Mouse (Mus musculus): ENCODE data around the gene Sec63. TPM values are rescaled to one million over a fixed set of nuclear protein-coding genes. Genes with fewer than 3 reads are reported as not detected.

The Sec63 gene
- polyA plus RNA-seq, 1 experiment from 2014 or later = 11.2 TPM

DNA sequence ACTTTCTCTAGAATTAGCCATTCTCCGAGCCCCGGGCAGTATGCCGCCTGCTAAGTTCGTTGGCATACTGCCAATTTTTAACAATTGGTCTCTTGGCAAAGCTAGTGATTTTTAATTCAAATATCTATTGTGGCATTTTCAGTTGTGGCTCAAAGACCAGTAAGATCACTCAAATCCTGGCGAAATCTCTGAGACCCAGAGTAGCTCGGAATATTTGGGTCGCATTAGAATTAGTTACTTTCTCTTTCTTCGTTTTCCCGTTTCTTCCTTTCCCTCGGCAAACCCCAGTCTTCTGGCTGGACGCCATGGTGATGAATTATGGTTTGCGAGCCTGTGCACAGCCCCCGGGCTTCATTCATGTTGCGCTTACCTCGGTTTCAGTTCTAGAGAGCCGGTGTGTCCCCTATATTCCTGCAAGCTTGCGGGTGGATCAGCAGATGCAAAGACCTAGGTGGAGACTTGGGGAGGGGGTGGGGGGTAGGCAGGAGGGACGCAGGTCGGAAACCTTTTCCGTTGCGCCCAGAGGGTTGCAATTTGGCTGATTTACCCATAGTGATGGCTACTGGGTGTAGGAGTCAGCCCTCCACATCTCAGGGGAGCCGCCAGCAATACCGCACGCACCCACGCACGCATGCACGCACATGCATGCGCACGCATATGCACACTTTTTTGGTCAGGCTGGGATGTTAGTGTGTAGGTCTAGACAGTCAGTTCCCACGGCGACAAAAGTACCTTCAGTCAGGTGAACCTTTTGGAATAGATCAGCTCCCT is 102.5 kb downstream of the Sec63 start:
- 50% methylated on average over 31 of the region's 31 CpGs for WGBS (ENCODE audit: insufficient replicate concordance)
- Histone ChIP-seq H3K27me3 (ENCODE audit: control insufficient read depth, insufficient read depth, low read depth, low read length) (no peaks in the 10 kb centered on the region), H3K36me3 (ENCODE audit: control insufficient read depth, insufficient read depth) (no peaks in the 10 kb centered on the region), H3K9ac (ENCODE audit: low read depth, low read length) (no peak overlapping the region), H3K9me3 (replicated peaks; ENCODE audit: control insufficient read depth, low read length) (no peaks in the 10 kb centered on the region), H3K27ac (ENCODE audit: low read length) (no peak overlapping the region), H3K4me3 (ENCODE audit: low read depth, low read length) (peak overlapping the region; percentile 15), H3K4me2 (ENCODE audit: low read depth, low read length) (peak overlapping the region; percentile 36), H3K4me1 (ENCODE audit: control insufficient read depth, low read depth, low read length) (peaks cover 3% of the 10 kb centered on the region; the same call in 1 of the 2 replicates)
- no peak for ATAC-seq (ENCODE audit: low read depth)

DNA sequence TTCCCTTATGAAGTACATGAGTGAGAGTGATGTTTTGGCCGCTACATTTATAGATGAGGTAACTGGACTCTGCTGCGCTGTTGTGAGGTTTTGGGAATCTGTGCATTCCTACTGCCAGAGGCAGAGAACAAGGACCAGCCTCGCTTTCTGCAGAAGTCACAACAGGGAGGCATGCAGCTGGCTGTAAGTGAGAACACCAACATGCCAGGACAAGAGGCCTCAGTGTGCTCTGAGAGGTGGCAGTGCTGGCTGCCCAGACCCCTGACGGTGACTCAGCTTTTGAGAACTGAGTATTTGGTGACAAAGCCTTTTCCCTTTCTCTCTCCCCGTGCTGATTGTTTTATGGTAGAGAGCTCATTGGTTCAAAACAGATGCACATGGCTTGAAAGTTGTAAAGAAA is 103.4 kb downstream of the Sec63 start:
- H3K27me3 ChIP-seq (ENCODE audit: control insufficient read depth, insufficient read depth, low read depth, low read length) = no peaks in the 10 kb centered on the region
- no peaks in the 10 kb centered on the region for H3K36me3 ChIP-seq (ENCODE audit: control insufficient read depth, insufficient read depth)
- no peak for ATAC-seq (ENCODE audit: low read depth)
- no peak overlapping the region for H3K4me2 ChIP-seq (ENCODE audit: low read depth, low read length)
- no peak overlapping the region for H3K9ac ChIP-seq (ENCODE audit: low read depth, low read length)
- H3K9me3 ChIP-seq (replicated peaks; ENCODE audit: control insufficient read depth, low read length) = no peaks in the 10 kb centered on the region
- H3K4me1 ChIP-seq (ENCODE audit: control insufficient read depth, low read depth, low read length) = peaks cover 3% of the 10 kb centered on the region; the same call in 1 of the 2 replicates
- WGBS (ENCODE audit: insufficient replicate concordance) = 54% methylated on average over 5 of the region's 5 CpGs
- no peak overlapping the region for H3K4me3 ChIP-seq (ENCODE audit: low read depth, low read length)
- no peak overlapping the region for H3K27ac ChIP-seq (ENCODE audit: low read length)

- WGBS (ENCODE audit: insufficient replicate concordance) = 56% methylated on average over 9 of the region's 9 CpGs
Observed at GRCm38 (mm10) chr10:42868416-42868815, 107.1 kb downstream of the Sec63 start.

DNA sequence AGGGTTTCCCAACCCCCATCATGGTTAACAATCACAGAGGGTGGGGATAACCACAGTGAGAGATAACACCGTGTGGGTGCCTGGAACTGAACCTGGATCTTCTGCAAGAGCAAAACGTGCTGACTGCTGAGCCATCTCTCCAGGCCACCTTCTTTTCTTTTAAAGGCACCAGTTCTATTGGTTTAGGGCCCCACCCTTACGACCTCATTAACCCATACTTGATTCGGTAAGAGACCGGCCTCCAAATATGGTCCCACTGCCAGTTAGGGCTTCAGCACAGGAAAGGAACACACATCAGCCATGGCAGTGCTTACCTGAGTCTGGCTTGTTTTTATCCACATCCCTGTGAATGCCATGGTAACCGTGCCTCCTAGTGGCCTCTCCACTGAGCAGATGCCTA is 108.2 kb downstream of the Sec63 start:
- H3K4me3 ChIP-seq (ENCODE audit: low read depth, low read length) = no peak overlapping the region
- H3K4me2 ChIP-seq (ENCODE audit: low read depth, low read length) = no peak overlapping the region
- 40% methylated on average over 6 of the region's 6 CpGs for WGBS (ENCODE audit: insufficient replicate concordance)
- no peak for ATAC-seq (ENCODE audit: low read depth)
- H3K27me3 ChIP-seq (ENCODE audit: control insufficient read depth, insufficient read depth, low read depth, low read length) = no peaks in the 10 kb centered on the region
- H3K27ac ChIP-seq (ENCODE audit: low read length) = no peak overlapping the region
- no peaks in the 10 kb centered on the region for H3K4me1 ChIP-seq (ENCODE audit: control insufficient read depth, low read depth, low read length)
- H3K9ac ChIP-seq (ENCODE audit: low read depth, low read length) = no peak overlapping the region
- no peaks in the 10 kb centered on the region for H3K36me3 ChIP-seq (ENCODE audit: control insufficient read depth, insufficient read depth)
- H3K9me3 ChIP-seq (replicated peaks; ENCODE audit: control insufficient read depth, low read length) = no peaks in the 10 kb centered on the region

More at GRCm38 (mm10) chr10:42868416-42868815, 107.1 kb downstream of the Sec63 start:
- Histone ChIP-seq H3K9ac (ENCODE audit: low read depth, low read length) (no peak overlapping the region), H3K36me3 (ENCODE audit: control insufficient read depth, insufficient read depth) (no peaks in the 10 kb centered on the region), H3K27me3 (ENCODE audit: control insufficient read depth, insufficient read depth, low read depth, low read length) (no peaks in the 10 kb centered on the region), H3K4me3 (ENCODE audit: low read depth, low read length) (no peak overlapping the region), H3K4me2 (ENCODE audit: low read depth, low read length) (no peak overlapping the region), H3K27ac (ENCODE audit: low read length) (no peak overlapping the region), H3K9me3 (replicated peaks; ENCODE audit: control insufficient read depth, low read length) (no peaks in the 10 kb centered on the region), H3K4me1 (ENCODE audit: control insufficient read depth, low read depth, low read length) (no peaks in the 10 kb centered on the region)
- no peak for ATAC-seq (ENCODE audit: low read depth)

- 66% methylated on average over 15 of the region's 15 CpGs for WGBS (ENCODE audit: insufficient replicate concordance)
- no peak overlapping the region for H3K4me3 ChIP-seq (ENCODE audit: low read depth, low read length)
- ATAC-seq (ENCODE audit: low read depth) = no peak
- no peaks in the 10 kb centered on the region for H3K9me3 ChIP-seq (replicated peaks; ENCODE audit: control insufficient read depth, low read length)
- no peak overlapping the region for H3K9ac ChIP-seq (ENCODE audit: low read depth, low read length)
- no peak overlapping the region for H3K4me2 ChIP-seq (ENCODE audit: low read depth, low read length)
- H3K27ac ChIP-seq (ENCODE audit: low read length) = no peak overlapping the region
- no peaks in the 10 kb centered on the region for H3K36me3 ChIP-seq (ENCODE audit: control insufficient read depth, insufficient read depth)
- no peaks in the 10 kb centered on the region for H3K27me3 ChIP-seq (ENCODE audit: control insufficient read depth, insufficient read depth, low read depth, low read length)
- H3K4me1 ChIP-seq (ENCODE audit: control insufficient read depth, low read depth, low read length) = no peaks in the 10 kb centered on the region
Observed at GRCm38 (mm10) chr10:42872269-42873010, 111.1 kb downstream of the Sec63 start.

- ATAC-seq (ENCODE audit: low read depth) = no peak
- Histone ChIP-seq H3K4me3 (ENCODE audit: low read depth, low read length) (no peak overlapping the region), H3K4me1 (ENCODE audit: control insufficient read depth, low read depth, low read length) (no peaks in the 10 kb centered on the region), H3K27me3 (ENCODE audit: control insufficient read depth, insufficient read depth, low read depth, low read length) (no peaks in the 10 kb centered on the region), H3K9me3 (replicated peaks; ENCODE audit: control insufficient read depth, low read length) (no peaks in the 10 kb centered on the region), H3K36me3 (ENCODE audit: control insufficient read depth, insufficient read depth) (no peaks in the 10 kb centered on the region), H3K4me2 (ENCODE audit: low read depth, low read length) (no peak overlapping the region), H3K27ac (ENCODE audit: low read length) (no peak overlapping the region), H3K9ac (ENCODE audit: low read depth, low read length) (no peak overlapping the region)
- 78% methylated on average over 7 of the region's 7 CpGs for WGBS (ENCODE audit: insufficient replicate concordance)
Observed at GRCm38 (mm10) chr10:42873077-42873595, 111.8 kb downstream of the Sec63 start.

DNA sequence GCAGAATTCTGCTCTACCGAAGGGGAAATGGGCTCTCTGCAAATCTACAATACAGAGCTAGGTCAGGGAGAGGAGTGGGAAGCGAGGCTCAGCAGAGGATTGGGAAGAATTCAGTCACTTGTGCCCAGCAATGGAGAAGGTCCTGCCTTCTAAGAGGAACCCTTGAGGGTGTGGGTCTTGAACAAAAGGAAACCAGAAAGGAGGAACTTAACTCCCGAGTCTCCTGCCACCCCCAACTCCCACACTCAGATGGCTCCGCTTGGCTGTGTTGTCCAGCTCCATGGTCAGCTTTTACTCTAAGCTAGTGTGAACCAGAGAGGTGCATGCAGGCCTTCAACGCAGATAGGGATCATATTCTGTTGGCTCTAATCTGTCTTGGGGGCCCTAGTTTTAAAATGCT is 114.9 kb downstream of the Sec63 start:
- H3K36me3 ChIP-seq (ENCODE audit: control insufficient read depth, insufficient read depth) = no peaks in the 10 kb centered on the region
- no peak overlapping the region for H3K9ac ChIP-seq (ENCODE audit: low read depth, low read length)
- no peaks in the 10 kb centered on the region for H3K4me1 ChIP-seq (ENCODE audit: control insufficient read depth, low read depth, low read length)
- WGBS (ENCODE audit: insufficient replicate concordance) = 24% methylated on average over 5 of the region's 5 CpGs
- no peaks in the 10 kb centered on the region for H3K27me3 ChIP-seq (ENCODE audit: control insufficient read depth, insufficient read depth, low read depth, low read length)
- no peak overlapping the region for H3K4me2 ChIP-seq (ENCODE audit: low read depth, low read length)
- no peak overlapping the region for H3K27ac ChIP-seq (ENCODE audit: low read length)
- no peak for ATAC-seq (ENCODE audit: low read depth)
- no peak overlapping the region for H3K4me3 ChIP-seq (ENCODE audit: low read depth, low read length)
- no peaks in the 10 kb centered on the region for H3K9me3 ChIP-seq (replicated peaks; ENCODE audit: control insufficient read depth, low read length)

GRCm38 (mm10) chr10:42879269-42879681 is 118.0 kb downstream of the Sec63 start:
- 54% methylated on average over 5 of the region's 5 CpGs for WGBS (ENCODE audit: insufficient replicate concordance)
- Histone ChIP-seq H3K36me3 (ENCODE audit: control insufficient read depth, insufficient read depth) (no peaks in the 10 kb centered on the region), H3K9me3 (replicated peaks; ENCODE audit: control insufficient read depth, low read length) (no peaks in the 10 kb centered on the region), H3K4me2 (ENCODE audit: low read depth, low read length) (no peak overlapping the region), H3K27me3 (ENCODE audit: control insufficient read depth, insufficient read depth, low read depth, low read length) (no peaks in the 10 kb centered on the region), H3K27ac (ENCODE audit: low read length) (no peak overlapping the region), H3K9ac (ENCODE audit: low read depth, low read length) (no peak overlapping the region), H3K4me1 (ENCODE audit: control insufficient read depth, low read depth, low read length) (no peaks in the 10 kb centered on the region), H3K4me3 (ENCODE audit: low read depth, low read length) (no peak overlapping the region)
- ATAC-seq (ENCODE audit: low read depth) = no peak

- no peak overlapping the region for H3K4me2 ChIP-seq (ENCODE audit: low read depth, low read length)
- H3K36me3 ChIP-seq (ENCODE audit: control insufficient read depth, insufficient read depth) = no peaks in the 10 kb centered on the region
- no peak for ATAC-seq (ENCODE audit: low read depth)
- H3K4me1 ChIP-seq (ENCODE audit: control insufficient read depth, low read depth, low read length) = no peaks in the 10 kb centered on the region
- H3K27ac ChIP-seq (ENCODE audit: low read length) = no peak overlapping the region
- 49% methylated on average over 5 of the region's 5 CpGs for WGBS (ENCODE audit: insufficient replicate concordance)
- H3K27me3 ChIP-seq (ENCODE audit: control insufficient read depth, insufficient read depth, low read depth, low read length) = no peaks in the 10 kb centered on the region
- no peaks in the 10 kb centered on the region for H3K9me3 ChIP-seq (replicated peaks; ENCODE audit: control insufficient read depth, low read length)
- H3K4me3 ChIP-seq (ENCODE audit: low read depth, low read length) = no peak overlapping the region
- no peak overlapping the region for H3K9ac ChIP-seq (ENCODE audit: low read depth, low read length)
Observed at GRCm38 (mm10) chr10:42879682-42880081, 118.4 kb downstream of the Sec63 start.
